Mouse (Mus musculus) adrenal gland, adult 18-20 months (tissue): ENCODE results near the gene Gatad2a. TPM values are rescaled to one million over a fixed set of nuclear protein-coding genes. Genes with fewer than 3 reads are reported as not detected.
"Not testable (repeated sequence)": the region's sequence is repeated elsewhere in the genome, so short reads cannot be mapped to it uniquely, and the experiment has no call there.

Experiments
- DNase-seq, 2 experiments: peaks; one replicate each; pipeline ENCODE4 v3.0.0; 2021 to 2022; ENCODE audit warnings: low spot score in 2 of 2
- long read RNA-seq, 2 experiments: library from polyadenylated mRNA; stranded (forward); transcript quantifications; one replicate each; pipeline ENCODE4 v2.0.0; 2021
- total RNA-seq, 2 experiments: library from RNA; stranded (reverse); gene quantifications; 1 replicate in 1 of 2; 2 replicates in 1 of 2; pipeline ENCODE4 v1.2.3; 2021

The Gatad2a gene
- total RNA-seq: 100 to 1,000 TPM; 102 to 111 TPM
- long read RNA-seq, experiment 1, transcript Gatad2a-206 (13 exons, 3,622 nt): minor isoform, 12 of 95 reads
- long read RNA-seq, experiment 1, transcript Gatad2a-202 (13 exons, 3,363 nt): major isoform, 20 of 95 reads
- long read RNA-seq, experiment 1, partial matches to known transcripts: 10 of 95 reads
- long read RNA-seq, experiment 1, other reads (novel, unspliced or antisense): 51 of 95 reads
- long read RNA-seq, experiment 2, transcript Gatad2a-202 (13 exons, 3,363 nt): major isoform, 14 of 74 reads
- long read RNA-seq, experiment 2, transcript Gatad2a-206 (13 exons, 3,622 nt): minor isoform, 7 of 74 reads
- long read RNA-seq, experiment 2, partial matches to known transcripts: 10 of 74 reads
- long read RNA-seq, experiment 2, other reads (novel, unspliced or antisense): 42 of 74 reads

GRCm38 (mm10) chr8:69995776-69996588 lies at the start of gene Gatad2a:
TSS of gene Gatad2a (minus strand) at chr8:69996384.
- peak; percentile 98 to 99 for DNase-seq

- no peak for DNase-seq
These were observed 47.8 kb upstream of the Gatad2a start for GRCm38 (mm10) chr8:70043996-70044395.

GRCm38 (mm10) chr8:70042583-70043455 lies 46.6 kb upstream of the Gatad2a start, which contains the start of the genes Mau2 and Sugp1:
TSS of gene Mau2 (minus strand) at chr8:70042734.
TSS of gene Sugp1 (plus strand) at chr8:70042813.
- peak; percentile 95 for DNase-seq

GRCm38 (mm10) chr8:70041885-70042546 lies 45.8 kb upstream of the Gatad2a start:
- peak in 1 of 2 experiments; percentile 48 for DNase-seq

GRCm38 (mm10) chr8:70037994-70038393 lies 41.8 kb upstream of the Gatad2a start:
- no peak for DNase-seq

- DNase-seq: no peak
These were observed 34.1 kb upstream of the Gatad2a start for GRCm38 (mm10) chr8:70030255-70030654.

GRCm38 (mm10) chr8:70026151-70026550 lies 30.0 kb upstream of the Gatad2a start:
- no peak for DNase-seq

GRCm38 (mm10) chr8:70023596-70023995 lies 27.4 kb upstream of the Gatad2a start:
- no peak for DNase-seq

GRCm38 (mm10) chr8:70015017-70015416 lies 18.8 kb upstream of the Gatad2a start:
- no peak for DNase-seq

- no peak for DNase-seq
These were observed 16.6 kb upstream of the Gatad2a start for GRCm38 (mm10) chr8:70012763-70013162.

GRCm38 (mm10) chr8:70012350-70012749 lies 16.2 kb upstream of the Gatad2a start:
- no peak for DNase-seq

GRCm38 (mm10) chr8:70010796-70011195 lies 14.6 kb upstream of the Gatad2a start:
- not testable (repeated sequence) for DNase-seq

GRCm38 (mm10) chr8:70005178-70005577 lies 9.0 kb upstream of the Gatad2a start:
- DNase-seq: no peak

GRCm38 (mm10) chr8:70004345-70004744 lies 8.2 kb upstream of the Gatad2a start:
- DNase-seq: no peak

- DNase-seq: no peak
These were observed 7.0 kb upstream of the Gatad2a start for GRCm38 (mm10) chr8:70003204-70003657.

- DNase-seq: not testable (repeated sequence)
These were observed 5.7 kb upstream of the Gatad2a start for GRCm38 (mm10) chr8:70001892-70002191.

- DNase-seq: peak; percentile 27 to 40
These were observed 5.2 kb upstream of the Gatad2a start for GRCm38 (mm10) chr8:70001176-70001891.

GRCm38 (mm10) chr8:70000226-70000625 lies 4.0 kb upstream of the Gatad2a start:
- DNase-seq: no peak

GRCm38 (mm10) chr8:69999236-69999635 lies 3.1 kb upstream of the Gatad2a start:
- DNase-seq: no peak

GRCm38 (mm10) chr8:69998706-69999105 lies 2.5 kb upstream of the Gatad2a start:
- no peak for DNase-seq
